Mouse (Mus musculus): ENCODE data around the gene Cpn1.

Gene Cpn1

DNA sequence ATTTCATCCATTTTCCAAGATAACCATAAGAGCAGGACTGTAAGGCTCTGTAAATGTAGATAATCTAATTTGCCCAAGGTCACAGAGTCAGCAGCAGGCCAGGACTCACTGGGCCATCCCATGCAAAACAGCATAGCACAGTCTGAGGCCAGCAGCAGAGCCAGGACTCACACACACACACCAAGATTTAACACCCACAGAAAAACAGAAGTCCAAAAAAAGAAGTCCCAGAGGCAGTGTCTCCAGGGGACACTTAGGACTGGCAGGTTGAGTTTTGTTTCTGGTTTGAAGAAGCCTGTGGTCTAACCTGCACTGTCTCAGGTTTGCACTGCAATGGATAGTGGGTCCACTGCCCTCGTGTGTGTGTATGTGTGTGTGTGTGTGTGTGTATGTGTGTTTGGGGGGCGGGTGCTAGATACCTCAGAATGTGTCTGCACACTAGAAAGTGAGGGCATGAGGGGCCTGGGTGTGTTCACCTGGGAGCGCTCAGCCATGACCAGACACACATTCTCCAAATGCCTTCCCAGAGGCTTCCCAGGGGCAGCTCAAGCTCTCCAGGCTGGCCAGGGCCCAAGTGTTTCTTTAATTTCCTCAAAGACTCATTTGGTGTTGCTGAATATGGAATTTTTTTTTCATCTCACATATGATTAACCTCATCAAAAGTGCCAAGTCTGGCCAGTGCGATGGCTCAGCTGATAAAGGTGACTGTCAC is 73.4 kb downstream of the Cpn1 start:
- DNase-seq (ENCODE audit: low read depth, low spot score), result no peak

GRCm38 (mm10) chr19:43906492-43906891 is 79.9 kb downstream of the Cpn1 start:
- DNase-seq (ENCODE audit: low read depth, low spot score), result no peak
